Mouse (Mus musculus) forebrain, embryonic 12.5 days (tissue): Measurements from ENCODE around the gene Plscr1. TPM values are rescaled to one million over a fixed set of nuclear protein-coding genes. Genes with fewer than 3 reads are reported as not detected.

Experiments
- ATAC-seq: fragments of 200-750 bp; cut with Nextera tagmentation; 2 replicates; pipeline ENCODE4 v1.8.0; 2017; ENCODE audit warnings: moderate TSS enrichment; ENCODE audit not compliant: low FRiP score
- H3K27ac ChIP-seq: fragments of 300-500 bp; sonication (generic); 2 replicates; pipeline ENCODE4 v1.5.1; 2016; ENCODE audit warnings: mild to moderate bottlenecking
- H3K27me3 ChIP-seq: fragments of 300-500 bp; sonication (generic); 2 replicates; pipeline ENCODE4 v1.6.1; 2016; ENCODE audit warnings: mild to moderate bottlenecking
- H3K36me3 ChIP-seq: fragments of 300-500 bp; sonication (generic); replicated peaks from 2 replicates; pipeline ENCODE4 v1.6.1; 2016; ENCODE audit warnings: mild to moderate bottlenecking
- H3K4me1 ChIP-seq: fragments of 300-500 bp; sonication (generic); 2 replicates; pipeline ENCODE4 v1.6.1; 2016
- H3K4me2 ChIP-seq: fragments of 300-500 bp; sonication (generic); 2 replicates; pipeline ENCODE4 v1.6.1; 2016; ENCODE audit warnings: mild to moderate bottlenecking, moderate library complexity
- H3K4me3 ChIP-seq: fragments of 300-500 bp; sonication (generic); replicated peaks from 2 replicates; pipeline ENCODE4 v1.5.1; 2016; ENCODE audit warnings: mild to moderate bottlenecking
- H3K9ac ChIP-seq: fragments of 300-500 bp; sonication (generic); 2 replicates; pipeline ENCODE4 v1.6.1; 2016; ENCODE audit warnings: mild to moderate bottlenecking
- H3K9me3 ChIP-seq: fragments of 300-500 bp; sonication (generic); 2 replicates; pipeline ENCODE4 v1.6.1; 2016
- WGBS: fragments of 180-500 bp; shearing (Covaris S2); methylation state at CpG from one replicate; pipeline ENCODE4 v1.1.7; 2016; 5-methylcytosine and 5-hydroxymethylcytosine counted together
- polyA plus RNA-seq: library from polyadenylated mRNA; unstranded; fragments of >200 nt; fragmentation: Nextera tagmentation; extraction: Ambion mirVana; gene quantifications from 2 replicates; pipeline ENCODE4 v1.2.1, GENCODE M21; 2016

Gene Plscr1
- polyA plus RNA-seq, 1 experiment from 2014 or later, result 21.7 TPM

GRCm38 (mm10) chr9:92226795-92227194, 22.8 kb upstream of the Plscr1 start:
- ATAC-seq, result no peak
- Histone ChIP-seq H3K9me3 (no peaks in the 10 kb centered on the region), H3K4me1 (no peaks in the 10 kb centered on the region), H3K4me3 (no peak overlapping the region), H3K36me3 (no peaks in the 10 kb centered on the region), H3K27me3 (no peaks in the 10 kb centered on the region), H3K9ac (no peak overlapping the region), H3K4me2 (no peak overlapping the region), H3K27ac (no peak overlapping the region)
- 89% methylated on average over 3 of the region's 3 CpGs for WGBS

- H3K4me2 ChIP-seq, result no peak overlapping the region
- no peaks in the 10 kb centered on the region for H3K4me1 ChIP-seq
- no peaks in the 10 kb centered on the region for H3K36me3 ChIP-seq
- no peak overlapping the region for H3K4me3 ChIP-seq
- H3K27me3 ChIP-seq, result no peaks in the 10 kb centered on the region
- H3K9ac ChIP-seq, result no peak overlapping the region
- no peak overlapping the region for H3K27ac ChIP-seq
- no peak for ATAC-seq
- H3K9me3 ChIP-seq, result no peaks in the 10 kb centered on the region
- 92% methylated on average over 16 of the region's 16 CpGs for WGBS
These were observed 20.4 kb upstream of the Plscr1 start for GRCm38 (mm10) chr9:92228867-92229832.

- Histone ChIP-seq H3K4me1 (no peaks in the 10 kb centered on the region), H3K4me3 (no peak overlapping the region), H3K27me3 (no peaks in the 10 kb centered on the region), H3K9me3 (no peaks in the 10 kb centered on the region), H3K4me2 (no peak overlapping the region), H3K36me3 (no peaks in the 10 kb centered on the region), H3K9ac (no peak overlapping the region), H3K27ac (no peak overlapping the region)
- 79% methylated on average over 2 of the region's 2 CpGs for WGBS
- ATAC-seq, result no peak
These were observed 19.7 kb upstream of the Plscr1 start for GRCm38 (mm10) chr9:92229833-92230205.

GRCm38 (mm10) chr9:92234901-92235458, 14.6 kb upstream of the Plscr1 start:
- Histone ChIP-seq H3K9ac (no peak overlapping the region), H3K4me2 (no peak overlapping the region), H3K4me1 (no peaks in the 10 kb centered on the region), H3K4me3 (no peak overlapping the region), H3K9me3 (no peaks in the 10 kb centered on the region), H3K27ac (no peak overlapping the region), H3K27me3 (no peaks in the 10 kb centered on the region), H3K36me3 (no peaks in the 10 kb centered on the region)
- no peak for ATAC-seq
- 91% methylated on average over 11 of the region's 11 CpGs for WGBS

- 85% methylated on average over 7 of the region's 7 CpGs for WGBS
- no peak overlapping the region for H3K4me2 ChIP-seq
- ATAC-seq, result no peak
- no peaks in the 10 kb centered on the region for H3K9me3 ChIP-seq
- H3K9ac ChIP-seq, result no peak overlapping the region
- H3K27ac ChIP-seq, result no peak overlapping the region
- no peaks in the 10 kb centered on the region for H3K36me3 ChIP-seq
- no peak overlapping the region for H3K4me3 ChIP-seq
- H3K4me1 ChIP-seq, result peaks cover 13% of the 10 kb centered on the region
- no peaks in the 10 kb centered on the region for H3K27me3 ChIP-seq
These were observed 640 bp upstream of the Plscr1 start for GRCm38 (mm10) chr9:92248773-92249446.

GRCm38 (mm10) chr9:92249987-92250772, 630 bp downstream of the Plscr1 start:
- under 1% methylated on average over 40 of the region's 40 CpGs for WGBS
- ATAC-seq, result peak; percentile 92

GRCm38 (mm10) chr9:92252718-92253117, 3.2 kb downstream of the Plscr1 start:
- no peak overlapping the region for H3K4me3 ChIP-seq
- H3K36me3 ChIP-seq, result no peaks in the 10 kb centered on the region
- peaks cover 13% of the 10 kb centered on the region for H3K4me1 ChIP-seq
- no peaks in the 10 kb centered on the region for H3K9me3 ChIP-seq
- 83% methylated on average over 5 of the region's 5 CpGs for WGBS
- H3K9ac ChIP-seq, result no peak overlapping the region
- no peak overlapping the region for H3K4me2 ChIP-seq
- ATAC-seq, result no peak
- H3K27ac ChIP-seq, result no peak overlapping the region
- no peaks in the 10 kb centered on the region for H3K27me3 ChIP-seq

More at GRCm38 (mm10) chr9:92249987-92250772, 630 bp downstream of the Plscr1 start:
- Histone ChIP-seq H3K4me1 (peaks cover 13% of the 10 kb centered on the region), H3K4me3 (peak overlapping the region; percentile 62), H3K9me3 (no peaks in the 10 kb centered on the region), H3K4me2 (peak overlapping the region; percentile 65), H3K36me3 (no peaks in the 10 kb centered on the region), H3K9ac (peak overlapping the region; percentile 77), H3K27me3 (no peaks in the 10 kb centered on the region), H3K27ac (peak overlapping the region; percentile 83)

- no peaks in the 10 kb centered on the region for H3K27me3 ChIP-seq
- H3K27ac ChIP-seq, result no peak overlapping the region
- no peaks in the 10 kb centered on the region for H3K36me3 ChIP-seq
- no peaks in the 10 kb centered on the region for H3K9me3 ChIP-seq
- no peak overlapping the region for H3K9ac ChIP-seq
- WGBS, result 94% methylated on average over 10 of the region's 10 CpGs
- no peak for ATAC-seq
- H3K4me2 ChIP-seq, result no peak overlapping the region
- H3K4me1 ChIP-seq, result peaks cover 13% of the 10 kb centered on the region
- H3K4me3 ChIP-seq, result no peak overlapping the region
These were observed 4.2 kb downstream of the Plscr1 start for GRCm38 (mm10) chr9:92253585-92254321.

- Histone ChIP-seq H3K9ac (no peak overlapping the region), H3K9me3 (no peaks in the 10 kb centered on the region), H3K36me3 (peaks cover 3% of the 10 kb centered on the region; the same call in 1 of the 2 replicates), H3K27me3 (no peaks in the 10 kb centered on the region), H3K27ac (no peak overlapping the region), H3K4me1 (no peaks in the 10 kb centered on the region), H3K4me2 (no peak overlapping the region), H3K4me3 (no peak overlapping the region)
- ATAC-seq, result no peak
- WGBS, result 87% methylated on average over 7 of the region's 7 CpGs
These were observed 11.1 kb downstream of the Plscr1 start for GRCm38 (mm10) chr9:92260481-92261159.

- H3K36me3 ChIP-seq, result peaks cover 21% of the 10 kb centered on the region
- H3K4me1 ChIP-seq, result no peaks in the 10 kb centered on the region
- ATAC-seq, result no peak
- H3K27me3 ChIP-seq, result no peaks in the 10 kb centered on the region
- no peak overlapping the region for H3K9ac ChIP-seq
- no peaks in the 10 kb centered on the region for H3K9me3 ChIP-seq
- no peak overlapping the region for H3K27ac ChIP-seq
- H3K4me2 ChIP-seq, result no peak overlapping the region
- no peak overlapping the region for H3K4me3 ChIP-seq
- WGBS, result 86% methylated on average over 4 of the region's 4 CpGs
These were observed 16.2 kb downstream of the Plscr1 start for GRCm38 (mm10) chr9:92265719-92266118.

GRCm38 (mm10) chr9:92266558-92267171, 17.1 kb downstream of the Plscr1 start:
- Histone ChIP-seq H3K4me1 (no peaks in the 10 kb centered on the region), H3K9me3 (no peaks in the 10 kb centered on the region), H3K27me3 (no peaks in the 10 kb centered on the region), H3K27ac (no peak overlapping the region), H3K9ac (no peak overlapping the region), H3K4me2 (no peak overlapping the region), H3K4me3 (no peak overlapping the region), H3K36me3 (peaks cover 24% of the 10 kb centered on the region)
- no peak for ATAC-seq
- 90% methylated on average over 8 of the region's 8 CpGs for WGBS
